Mouse (Mus musculus) NIH3T3 (cell line): ENCODE data around the gene Fus.

Source experiments
- DNase-seq: peaks from one replicate; pipeline ENCODE4 v3.0.0-alpha.2; 2012; ENCODE audit warnings: low read depth

Gene Fus

GRCm38 (mm10) chr7:127967004-127967921 is at the start of gene Fus:
Gene Fus (plus strand): TSS chr7:127967457.
- DNase-seq, result peak; percentile 94

- DNase-seq, result peak; percentile 66
Measured at GRCm38 (mm10) chr7:127918203-127918602, 49.1 kb upstream of the Fus start.

- peak; percentile 38 for DNase-seq
Measured at GRCm38 (mm10) chr7:127919290-127919689, 48.0 kb upstream of the Fus start.

- peak; percentile 67 for DNase-seq
Measured at GRCm38 (mm10) chr7:127921516-127921915, 45.7 kb upstream of the Fus start.

- DNase-seq, result no peak
Measured at GRCm38 (mm10) chr7:127922451-127923275, 44.6 kb upstream of the Fus start.

GRCm38 (mm10) chr7:127923714-127924113 is 43.5 kb upstream of the Fus start:
- no peak for DNase-seq

- DNase-seq, result no peak
Measured at GRCm38 (mm10) chr7:127925252-127925651, 42.0 kb upstream of the Fus start.

- DNase-seq, result no peak
Measured at GRCm38 (mm10) chr7:127926066-127926465, 41.2 kb upstream of the Fus start.

GRCm38 (mm10) chr7:127926846-127927245 is 40.4 kb upstream of the Fus start:
- no peak for DNase-seq

- DNase-seq, result no peak
Measured at GRCm38 (mm10) chr7:127927726-127928125, 39.5 kb upstream of the Fus start.

GRCm38 (mm10) chr7:127928596-127928995 is 38.7 kb upstream of the Fus start:
- no peak for DNase-seq

GRCm38 (mm10) chr7:127929923-127930322 is 37.3 kb upstream of the Fus start, which contains the start of gene Prss8:
Gene Prss8 (minus strand): TSS chr7:127930104.
- no peak for DNase-seq

GRCm38 (mm10) chr7:127930636-127931035 is 36.6 kb upstream of the Fus start:
- no peak for DNase-seq

GRCm38 (mm10) chr7:127931351-127932135 is 35.7 kb upstream of the Fus start:
- DNase-seq, result peak; percentile 90

GRCm38 (mm10) chr7:127932273-127933031 is 34.8 kb upstream of the Fus start:
- DNase-seq, result peak; percentile 55

- no peak for DNase-seq
Measured at GRCm38 (mm10) chr7:127934075-127934474, 33.2 kb upstream of the Fus start.

- peak; percentile 95 for DNase-seq
Measured at GRCm38 (mm10) chr7:127935028-127935722, 32.1 kb upstream of the Fus start.

- no peak for DNase-seq
Measured at GRCm38 (mm10) chr7:127935748-127936159, 31.5 kb upstream of the Fus start.

GRCm38 (mm10) chr7:127936216-127936884 is 30.9 kb upstream of the Fus start:
- DNase-seq, result no peak

- DNase-seq, result peak; percentile 50
Measured at GRCm38 (mm10) chr7:127942097-127942496, 25.2 kb upstream of the Fus start.
